Mouse (Mus musculus): ENCODE data around the gene Ugt1a5. TPM values are rescaled to one million over a fixed set of nuclear protein-coding genes. Genes with fewer than 3 reads are reported as not detected.

Ugt1a5 gene
- polyA plus RNA-seq, 1 experiment from 2014 or later, result not detected

Other genes with a start within 250 kb of the Ugt1a5 start
- gene Usp40, start 157.5 kb upstream of the Ugt1a5 start, polyA plus RNA-seq (2014; fragmentation: Nextera tagmentation; extraction: Ambion mirVana), result 17.9 and 20.5 TPM in 2 replicates
- gene Ugt1a10, start 110.6 kb upstream of the Ugt1a5 start, polyA plus RNA-seq (2014; fragmentation: Nextera tagmentation; extraction: Ambion mirVana), result not detected in 2 replicates
- not detected in 2 replicates for gene Ugt1a9, start 95.2 kb upstream of the Ugt1a5 start, polyA plus RNA-seq (2014; fragmentation: Nextera tagmentation; extraction: Ambion mirVana)
- not detected in 2 replicates for gene Ugt1a8, start 78.2 kb upstream of the Ugt1a5 start, polyA plus RNA-seq (2014; fragmentation: Nextera tagmentation; extraction: Ambion mirVana)
- 1.6 and 2.8 TPM in 2 replicates for gene Ugt1a7c, start 71.0 kb upstream of the Ugt1a5 start, polyA plus RNA-seq (2014; fragmentation: Nextera tagmentation; extraction: Ambion mirVana)
- gene Ugt1a6b, start 62.8 kb upstream of the Ugt1a5 start, polyA plus RNA-seq (2014; fragmentation: Nextera tagmentation; extraction: Ambion mirVana), result 0.11 and 0.31 TPM in 2 replicates
- 0.62 and 0.80 TPM in 2 replicates for gene Ugt1a6a, start 31.2 kb upstream of the Ugt1a5 start, polyA plus RNA-seq (2014; fragmentation: Nextera tagmentation; extraction: Ambion mirVana)
- gene Ugt1a2, start 34.6 kb downstream of the Ugt1a5 start, polyA plus RNA-seq (2014; fragmentation: Nextera tagmentation; extraction: Ambion mirVana), result not detected in 2 replicates
- 7.9 and 10.4 TPM in 2 replicates for gene Dnajb3, start 39.8 kb downstream of the Ugt1a5 start, polyA plus RNA-seq (2014; fragmentation: Nextera tagmentation; extraction: Ambion mirVana)
- gene Ugt1a1, start 45.9 kb downstream of the Ugt1a5 start, polyA plus RNA-seq (2014; fragmentation: Nextera tagmentation; extraction: Ambion mirVana), result 0.14 TPM in 1 of 2 replicates, not detected in the other
- gene Mroh2a, start 61.0 kb downstream of the Ugt1a5 start, polyA plus RNA-seq (2014; fragmentation: Nextera tagmentation; extraction: Ambion mirVana), result 1.3 and 1.5 TPM in 2 replicates
- gene Hjurp, start 111.6 kb downstream of the Ugt1a5 start, polyA plus RNA-seq (2014; fragmentation: Nextera tagmentation; extraction: Ambion mirVana), result 146 and 168 TPM in 2 replicates
- not detected in 2 replicates for gene Trpm8, start 111.6 kb downstream of the Ugt1a5 start, polyA plus RNA-seq (2014; fragmentation: Nextera tagmentation; extraction: Ambion mirVana)
- 78.7 and 82.3 TPM in 2 replicates for gene Spp2, start 240.9 kb downstream of the Ugt1a5 start, polyA plus RNA-seq (2014; fragmentation: Nextera tagmentation; extraction: Ambion mirVana)